Mouse (Mus musculus) macrophage (primary cell): Measurements from ENCODE around the gene Scn3a. TPM values are rescaled to one million over a fixed set of nuclear protein-coding genes. Genes with fewer than 3 reads are reported as not detected.

ENCODE experiments used
- H3K27ac ChIP-seq: fragments of 350-480 bp; formaldehyde crosslinking; 2 replicates; pipeline ENCODE4 v1.9.0; 2021
- H3K36me3 ChIP-seq: fragments of 350-480 bp; formaldehyde crosslinking; 2 replicates; pipeline ENCODE4 v1.9.0; 2021; ENCODE audit errors: inconsistent target
- H3K4me3 ChIP-seq: fragments of 350-480 bp; formaldehyde crosslinking; 2 replicates; pipeline ENCODE4 v1.9.0; 2021; ENCODE audit errors: inconsistent target
- H3K79me2 ChIP-seq: fragments of 350-480 bp; formaldehyde crosslinking; 2 replicates; pipeline ENCODE4 v1.9.0; 2021; ENCODE audit errors: inconsistent target
- WGBS: methylation state at CpG from one replicate; pipeline ENCODE4 v1.1.7; 2026; ENCODE audit warnings: inconsistent platforms; ENCODE audit not compliant: missing documents; 5-methylcytosine and 5-hydroxymethylcytosine counted together
- polyA plus RNA-seq: library from polyadenylated mRNA; stranded (reverse); fragments of 250-400 nt; gene quantifications from 3 replicates; pipeline ENCODE4 v1.2.4, GENCODE M21; 2018; ENCODE audit warnings: inconsistent platforms
- total RNA-seq, 78 experiments: library from RNA; depleted of rRNA; stranded (reverse); fragments of 250-400 nt; gene quantifications; 1 replicate in 9 of 78; 2 replicates in 24 of 78; 3 replicates in 43 of 78; 4 replicates in 2 of 78; pipeline ENCODE4 v1.2.4; 2018; ENCODE audit warnings: inconsistent platforms in 56 of 78

Gene Scn3a
- total RNA-seq (2018; cell fraction: chromatin; rRNA removed): under 1 TPM in 4 of 26 experiments, not detected in 22; 0.07 to 0.25 (median 0.10) TPM
- total RNA-seq (2018; cell fraction: cytosol; rRNA removed): under 1 TPM in 13 of 26 experiments, not detected in 13; under 0.01 to 0.09 (median 0.03) TPM
- 1 to 10 TPM in 1 of 26 experiments, under 1 TPM in 17, not detected in 8; 0.06 to 1.2 (median 0.12) TPM for total RNA-seq (2018; cell fraction: nucleus; rRNA removed)
- polyA plus RNA-seq: 0.05 TPM in 1 of 3 replicates, not detected in the others

GRCm38 (mm10) chr2:65566793-65567787, at the start of gene Scn3a:
TSS of gene Scn3a (minus strand) at chr2:65567627.
- no peaks in the 10 kb centered on the region for H3K36me3 ChIP-seq
- no peaks in the 10 kb centered on the region for H3K79me2 ChIP-seq
- H3K4me3 ChIP-seq: no peak within 1 kb of the TSS
- 39% methylated on average over 16 of the region's 16 CpGs for WGBS
- no peak within 1 kb of the TSS for H3K27ac ChIP-seq

GRCm38 (mm10) chr2:65611887-65612286, 44.5 kb upstream of the Scn3a start:
- H3K27ac ChIP-seq: no peak overlapping the region
- no peak overlapping the region for H3K4me3 ChIP-seq
- H3K79me2 ChIP-seq: no peaks in the 10 kb centered on the region
- 90% methylated on average over 4 of the region's 4 CpGs for WGBS
- no peaks in the 10 kb centered on the region for H3K36me3 ChIP-seq

GRCm38 (mm10) chr2:65607813-65608212, 40.4 kb upstream of the Scn3a start:
- Histone ChIP-seq H3K36me3 (no peaks in the 10 kb centered on the region), H3K79me2 (no peaks in the 10 kb centered on the region), H3K4me3 (no peak overlapping the region), H3K27ac (no peak overlapping the region)

- H3K27ac ChIP-seq: no peak overlapping the region
- H3K4me3 ChIP-seq: no peak overlapping the region
- 88% methylated on average over 5 of the region's 5 CpGs for WGBS
- no peaks in the 10 kb centered on the region for H3K36me3 ChIP-seq
- no peaks in the 10 kb centered on the region for H3K79me2 ChIP-seq
These were observed 20.3 kb upstream of the Scn3a start for GRCm38 (mm10) chr2:65587679-65588078.

- 94% methylated on average over 4 of the region's 4 CpGs for WGBS
- Histone ChIP-seq H3K36me3 (no peaks in the 10 kb centered on the region), H3K79me2 (no peaks in the 10 kb centered on the region), H3K27ac (no peak overlapping the region), H3K4me3 (no peak overlapping the region)
These were observed 498 bp upstream of the Scn3a start for GRCm38 (mm10) chr2:65567925-65568324.

- Histone ChIP-seq H3K4me3 (no peak overlapping the region), H3K36me3 (no peaks in the 10 kb centered on the region), H3K27ac (no peak overlapping the region), H3K79me2 (no peaks in the 10 kb centered on the region)
- WGBS: 56% methylated on average over 4 of the region's 4 CpGs
These were observed 3.5 kb downstream of the Scn3a start for GRCm38 (mm10) chr2:65563898-65564297.

GRCm38 (mm10) chr2:65557719-65558118, 9.7 kb downstream of the Scn3a start:
- Histone ChIP-seq H3K36me3 (no peaks in the 10 kb centered on the region), H3K4me3 (no peak overlapping the region), H3K27ac (no peak overlapping the region), H3K79me2 (no peaks in the 10 kb centered on the region)
- WGBS: 80% methylated on average over 3 of the region's 3 CpGs

- Histone ChIP-seq H3K79me2 (no peaks in the 10 kb centered on the region), H3K36me3 (no peaks in the 10 kb centered on the region), H3K27ac (no peak overlapping the region), H3K4me3 (no peak overlapping the region)
- WGBS: 86% methylated on average over 7 of the region's 7 CpGs
These were observed 12.8 kb downstream of the Scn3a start for GRCm38 (mm10) chr2:65554662-65555061.

GRCm38 (mm10) chr2:65553473-65553872, 14.0 kb downstream of the Scn3a start:
- H3K36me3 ChIP-seq: no peaks in the 10 kb centered on the region

GRCm38 (mm10) chr2:65552727-65553126, 14.7 kb downstream of the Scn3a start:
- 91% methylated on average over 3 of the region's 3 CpGs for WGBS
- H3K79me2 ChIP-seq: no peaks in the 10 kb centered on the region
- H3K4me3 ChIP-seq: no peak overlapping the region
- H3K36me3 ChIP-seq: no peaks in the 10 kb centered on the region
- no peak overlapping the region for H3K27ac ChIP-seq

More at GRCm38 (mm10) chr2:65553473-65553872, 14.0 kb downstream of the Scn3a start:
- H3K27ac ChIP-seq: no peak overlapping the region
- WGBS: 94% methylated on average over 3 of the region's 3 CpGs
- H3K79me2 ChIP-seq: no peaks in the 10 kb centered on the region
- no peak overlapping the region for H3K4me3 ChIP-seq

- Histone ChIP-seq H3K4me3 (no peak overlapping the region), H3K79me2 (no peaks in the 10 kb centered on the region), H3K36me3 (no peaks in the 10 kb centered on the region), H3K27ac (no peak overlapping the region)
- 72% methylated on average over 5 of the region's 5 CpGs for WGBS
These were observed 15.2 kb downstream of the Scn3a start for GRCm38 (mm10) chr2:65552222-65552621.

GRCm38 (mm10) chr2:65551736-65552135, 15.7 kb downstream of the Scn3a start:
- Histone ChIP-seq H3K4me3 (no peak overlapping the region), H3K79me2 (no peaks in the 10 kb centered on the region), H3K27ac (no peak overlapping the region), H3K36me3 (no peaks in the 10 kb centered on the region)
- WGBS: 0% methylated on average over 2 of the region's 2 CpGs

- Histone ChIP-seq H3K36me3 (no peaks in the 10 kb centered on the region), H3K79me2 (no peaks in the 10 kb centered on the region), H3K27ac (no peak overlapping the region), H3K4me3 (no peak overlapping the region)
- 22% methylated on average over 3 of the region's 3 CpGs for WGBS
These were observed 16.9 kb downstream of the Scn3a start for GRCm38 (mm10) chr2:65550564-65550963.

- H3K79me2 ChIP-seq: no peaks in the 10 kb centered on the region
- no peak overlapping the region for H3K4me3 ChIP-seq
- WGBS: 94% methylated on average over 6 of the region's 6 CpGs
- no peaks in the 10 kb centered on the region for H3K36me3 ChIP-seq
- no peak overlapping the region for H3K27ac ChIP-seq
These were observed 18.8 kb downstream of the Scn3a start for GRCm38 (mm10) chr2:65548665-65549064.

- no peak overlapping the region for H3K27ac ChIP-seq
- no peaks in the 10 kb centered on the region for H3K36me3 ChIP-seq
- H3K4me3 ChIP-seq: no peak overlapping the region
- no peaks in the 10 kb centered on the region for H3K79me2 ChIP-seq
- 75% methylated on average over 4 of the region's 4 CpGs for WGBS
These were observed 20.1 kb downstream of the Scn3a start for GRCm38 (mm10) chr2:65547341-65547740.
